Mouse (Mus musculus) C2C12 (cell line): ENCODE results near the gene Wdr35. TPM values are rescaled to one million over a fixed set of nuclear protein-coding genes. Genes with fewer than 3 reads are reported as not detected.
"Not testable (repeated sequence)": the region's sequence is repeated elsewhere in the genome, so short reads cannot be mapped to it uniquely, and the experiment has no call there.

Source experiments
- H3K27me3 ChIP-seq: one replicate; pipeline ENCODE4 v1.6.1; 2011; ENCODE audit not compliant: control insufficient read depth, insufficient read depth, insufficient read length
- H3K36me3 ChIP-seq: one replicate; pipeline ENCODE4 v1.6.1; 2011; ENCODE audit not compliant: control insufficient read depth, insufficient read depth
- H3K4me3 ChIP-seq: one replicate; pipeline ENCODE4 v1.5.1; 2011; ENCODE audit warnings: mild to moderate bottlenecking, control low read depth; ENCODE audit not compliant: poor library complexity, insufficient read depth, severe bottlenecking
- H3K79me2 ChIP-seq: one replicate; pipeline ENCODE4 v1.6.1; 2011; ENCODE audit not compliant: control insufficient read depth, insufficient read depth
- H3K79me3 ChIP-seq: one replicate; pipeline ENCODE4 v1.6.1; 2011; ENCODE audit warnings: low read depth, control low read depth
- H3ac ChIP-seq: one replicate; pipeline ENCODE3; 2011; ENCODE audit warnings: low read depth; ENCODE audit not compliant: control insufficient read depth, insufficient read length
- CEBPB ChIP-seq: IDR thresholded peaks from one replicate; pipeline ENCODE4 v1.6.1; 2011; ENCODE audit warnings: low read depth, mild to moderate bottlenecking, control low read depth, moderate library complexity
- CTCF ChIP-seq: IDR thresholded peaks from one replicate; pipeline ENCODE4 v1.5.1; 2011; ENCODE audit not compliant: control insufficient read depth, insufficient read depth, insufficient read length
- FOSL1 ChIP-seq: IDR thresholded peaks from one replicate; pipeline ENCODE4 v1.8.0; 2011; ENCODE audit warnings: mild to moderate bottlenecking, low read length; ENCODE audit not compliant: poor library complexity, insufficient read depth, severe bottlenecking
- MAX ChIP-seq: IDR thresholded peaks from one replicate; pipeline ENCODE4 v1.6.1; 2011; ENCODE audit warnings: mild to moderate bottlenecking, control low read depth
- MYOD1 ChIP-seq: IDR thresholded peaks from one replicate; pipeline ENCODE4 v1.6.1; 2011; ENCODE audit warnings: low read depth; ENCODE audit not compliant: control insufficient read depth, insufficient read length
- MYOG ChIP-seq: IDR thresholded peaks from one replicate; pipeline ENCODE4 v1.6.1; 2011; ENCODE audit not compliant: control insufficient read depth, insufficient read length; ENCODE audit errors: extremely low read depth
- USF1 ChIP-seq: IDR thresholded peaks from one replicate; pipeline ENCODE4 v1.6.1; 2011; ENCODE audit warnings: low read depth, mild to moderate bottlenecking, control low read depth, moderate library complexity
- long read RNA-seq, 2 experiments: library from polyadenylated mRNA; unstranded; transcript quantifications; one replicate each; pipeline ENCODE4 v2.0.0; 2019 to 2020
- polyA plus RNA-seq: library from polyadenylated mRNA; unstranded; fragments of >200 nt; fragmentation: generic; extraction: Trizol; gene quantifications from one replicate; pipeline ENCODE4 v1.2.1, GENCODE M21; 2012; ENCODE audit warnings: missing spikeins

The Wdr35 gene
- 9.1 TPM for polyA plus RNA-seq
- long read RNA-seq, experiment 1, full-length matches to known transcripts: 9 of 14 reads
- long read RNA-seq, experiment 1, partial matches to known transcripts: 4 of 14 reads
- long read RNA-seq, experiment 1, other reads (novel, unspliced or antisense): 1 of 14 reads
- long read RNA-seq, experiment 2, full-length matches to known transcripts: 41 of 59 reads
- long read RNA-seq, experiment 2, partial matches to known transcripts: 18 of 59 reads
- long read RNA-seq, experiment 2, other reads (novel, unspliced or antisense): 0 of 59 reads

GRCm38 (mm10) chr12:8973820-8974465 is at the start of gene Wdr35:
TSS of gene Wdr35 (plus strand) at chr12:8973892.
- H3K79me2 ChIP-seq: peaks cover 9% of the 10 kb centered on the region
- no peaks in the 10 kb centered on the region for H3K27me3 ChIP-seq
- H3K79me3 ChIP-seq: peaks cover 2% of the 10 kb centered on the region
- peaks cover 5% of the 10 kb centered on the region for H3K36me3 ChIP-seq
- peak within 1 kb of the TSS; percentile 58 for H3K4me3 ChIP-seq
- TF ChIP-seq MYOD1 (no peak), MAX (peak; percentile 32)
- peak within 1 kb of the TSS; percentile 67 for H3ac ChIP-seq

DNA sequence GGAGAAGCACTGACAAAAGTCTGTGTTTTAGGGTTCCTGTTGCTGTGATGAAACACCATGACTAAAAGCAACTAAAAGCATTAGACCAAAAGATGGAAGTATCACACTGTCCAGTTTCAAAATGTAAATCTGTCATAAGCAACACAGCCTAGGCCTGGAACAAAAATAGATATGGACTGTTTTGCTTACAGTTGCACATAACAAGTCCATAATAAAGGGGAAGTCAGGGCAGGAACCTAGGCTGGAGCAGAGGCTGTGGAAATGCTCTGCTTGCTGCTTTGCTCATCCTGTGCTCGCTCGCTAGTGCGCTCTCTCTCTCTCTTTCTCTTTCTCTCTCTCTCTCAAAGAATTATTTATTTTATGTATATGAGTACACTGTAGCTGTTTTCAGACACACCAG is 46.0 kb upstream of the Wdr35 start:
- Histone ChIP-seq H3K79me2 (peaks cover 100% of the 10 kb centered on the region), H3K4me3 (no peak overlapping the region), H3K27me3 (no peaks in the 10 kb centered on the region), H3K79me3 (peaks cover 99% of the 10 kb centered on the region), H3K36me3 (peaks cover 47% of the 10 kb centered on the region), H3ac (no peak overlapping the region)
- TF ChIP-seq MAX: no peak
- TF ChIP-seq FOSL1: no peak
- TF ChIP-seq CEBPB: no peak
- no peak for TF ChIP-seq USF1
- no peak for TF ChIP-seq MYOG
- TF ChIP-seq MYOD1: no peak

- TF ChIP-seq FOSL1: no peak
- Histone ChIP-seq H3K79me3 (peaks cover 95% of the 10 kb centered on the region), H3ac (no peak overlapping the region), H3K27me3 (no peaks in the 10 kb centered on the region), H3K4me3 (no peak overlapping the region), H3K79me2 (peaks cover 100% of the 10 kb centered on the region), H3K36me3 (peaks cover 58% of the 10 kb centered on the region)
Measured at GRCm38 (mm10) chr12:8928766-8929165, 44.9 kb upstream of the Wdr35 start.

DNA sequence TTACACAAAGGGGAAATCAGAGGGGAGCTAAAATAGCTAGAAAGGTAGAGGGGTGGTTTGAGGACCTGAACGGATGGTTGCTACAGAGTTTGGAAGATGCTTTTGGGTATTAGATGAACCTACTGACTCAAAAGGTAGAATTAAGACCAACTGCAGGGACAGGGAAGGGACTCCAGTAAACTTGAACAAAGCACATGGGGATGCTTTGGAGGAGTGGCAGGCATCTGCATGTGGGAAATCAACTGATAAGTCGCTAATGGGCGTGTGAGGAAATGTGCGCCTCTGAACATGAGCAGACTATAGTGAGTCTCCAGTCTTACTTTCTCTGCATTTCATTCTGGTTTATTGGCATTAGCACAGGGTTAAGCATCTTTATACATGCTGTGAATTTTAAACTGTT is 42.6 kb upstream of the Wdr35 start:
- Histone ChIP-seq H3ac (no peak overlapping the region), H3K27me3 (no peaks in the 10 kb centered on the region), H3K79me3 (peaks cover 74% of the 10 kb centered on the region), H3K4me3 (no peak overlapping the region), H3K79me2 (peaks cover 94% of the 10 kb centered on the region), H3K36me3 (peaks cover 61% of the 10 kb centered on the region)
- TF ChIP-seq FOSL1 (no peak), MYOD1 (no peak), MAX (no peak), CTCF (no peak), MYOG (no peak), USF1 (no peak), CEBPB (no peak)

DNA sequence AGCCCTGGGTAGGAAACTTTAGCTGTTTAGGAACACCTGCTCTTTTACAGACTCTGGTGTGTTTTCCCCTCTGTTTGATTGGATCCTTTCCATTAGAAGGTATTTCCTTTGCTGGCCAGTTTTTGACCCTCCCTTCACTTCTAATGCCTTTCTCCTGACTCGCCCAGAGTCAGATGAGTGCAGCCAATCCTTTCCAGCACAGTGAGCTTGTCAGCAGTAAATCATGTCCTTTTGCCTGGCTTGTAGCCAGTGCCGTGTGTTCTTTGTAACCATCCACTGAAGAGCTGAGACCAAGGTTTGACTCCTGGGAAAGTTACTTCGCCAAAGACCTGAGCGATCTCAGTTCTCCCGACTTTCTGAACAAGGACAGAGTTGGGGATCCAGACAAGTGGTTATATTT is 38.3 kb upstream of the Wdr35 start:
- Histone ChIP-seq H3K79me3 (peaks cover 32% of the 10 kb centered on the region), H3K79me2 (peaks cover 51% of the 10 kb centered on the region), H3K36me3 (peaks cover 81% of the 10 kb centered on the region), H3K4me3 (no peak overlapping the region), H3K27me3 (no peaks in the 10 kb centered on the region), H3ac (no peak overlapping the region)
- TF ChIP-seq MYOG (no peak), FOSL1 (no peak), USF1 (no peak), MAX (no peak), CEBPB (no peak), MYOD1 (no peak), CTCF (no peak)

DNA sequence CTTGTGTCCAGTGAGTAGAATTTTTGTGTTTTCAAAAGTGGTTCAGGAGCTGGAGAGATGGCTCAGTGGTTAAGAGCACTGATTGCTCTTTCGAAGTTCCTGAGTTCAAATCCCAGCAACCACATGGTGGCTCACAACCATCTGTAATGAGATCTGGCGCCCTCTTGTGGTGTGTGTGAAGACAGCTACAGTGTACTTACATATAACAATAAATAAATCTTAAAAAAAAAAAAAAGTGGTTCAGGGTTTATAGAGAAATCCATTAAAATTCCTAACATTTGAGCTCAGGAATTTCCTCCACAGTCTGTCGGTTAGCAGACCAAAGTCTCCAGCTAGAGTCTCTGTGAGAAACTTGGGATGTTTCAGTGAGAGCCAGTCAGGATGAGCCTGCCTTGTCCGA is 37.5 kb upstream of the Wdr35 start:
- Histone ChIP-seq H3K79me3 (peaks cover 23% of the 10 kb centered on the region), H3K36me3 (peaks cover 81% of the 10 kb centered on the region), H3K79me2 (peaks cover 43% of the 10 kb centered on the region)
- H3ac ChIP-seq, H3K27me3 ChIP-seq, H3K4me3 ChIP-seq: not testable (repeated sequence)
